Mouse (Mus musculus): ENCODE measurements at regions not wholly inside any gene's neighbourhood (a gene's known extent, or its start where the extent isn't known, plus 50 kb on each side); places are given as distances from the start of the nearest gene placed in this dataset.

DNA sequence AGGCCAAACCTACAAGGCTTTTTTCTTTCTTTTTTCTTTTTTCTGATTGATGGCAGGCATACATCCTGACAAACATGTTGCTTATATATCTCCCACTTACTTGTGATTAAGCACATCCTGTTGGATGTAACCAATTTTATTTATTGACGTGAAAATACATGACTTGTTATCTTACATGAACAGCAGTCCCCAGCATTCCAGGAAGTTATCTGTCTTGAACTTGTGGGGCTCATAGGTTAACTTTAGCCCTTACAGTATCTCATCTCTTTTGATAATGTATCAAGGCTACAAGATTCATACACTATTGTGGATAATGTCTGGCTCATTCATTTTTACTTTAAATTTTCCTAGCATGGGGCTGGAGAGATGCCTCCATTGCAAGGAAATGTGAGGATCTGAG lies 852.0 kb upstream of the Agtr1b start:
- no peak for DNase-seq (ENCODE audit: low spot score in 2 of 2)

DNA sequence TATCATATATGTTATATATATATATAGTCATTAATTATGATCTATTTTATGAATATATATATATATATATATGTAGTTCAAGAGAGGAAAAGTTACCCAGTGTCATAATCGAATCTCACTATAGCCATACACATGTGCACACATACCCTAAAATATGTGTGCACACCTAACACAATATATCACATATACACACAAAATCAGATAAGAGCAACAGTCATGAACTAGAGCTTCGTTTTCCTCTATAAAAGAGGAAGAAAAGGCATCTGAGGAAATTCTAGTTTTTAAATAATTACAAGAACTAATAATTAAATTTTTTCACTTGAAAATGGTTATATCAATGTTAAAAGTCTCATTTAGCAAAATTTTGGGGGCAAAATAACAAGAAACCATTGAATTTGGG lies 835.3 kb upstream of the Tbl1xr1 start:
- no peak for DNase-seq (ENCODE audit: low spot score in 2 of 2)

- DNase-seq (ENCODE audit: low spot score in 2 of 2): no peak
These were observed 820.2 kb upstream of the Tbl1xr1 start for GRCm38 (mm10) chr3:21256129-21256760.

GRCm38 (mm10) chr3:21263317-21263716 lies 813.1 kb upstream of the Tbl1xr1 start:
- DNase-seq (ENCODE audit: low spot score in 2 of 2): no peak

- DNase-seq (ENCODE audit: low spot score in 2 of 2): no peak
These were observed 811.0 kb upstream of the Tbl1xr1 start for GRCm38 (mm10) chr3:21265491-21265890.

- DNase-seq (ENCODE audit: low spot score in 2 of 2): no peak
These were observed 807.9 kb upstream of the Tbl1xr1 start for GRCm38 (mm10) chr3:21268429-21269129.

DNA sequence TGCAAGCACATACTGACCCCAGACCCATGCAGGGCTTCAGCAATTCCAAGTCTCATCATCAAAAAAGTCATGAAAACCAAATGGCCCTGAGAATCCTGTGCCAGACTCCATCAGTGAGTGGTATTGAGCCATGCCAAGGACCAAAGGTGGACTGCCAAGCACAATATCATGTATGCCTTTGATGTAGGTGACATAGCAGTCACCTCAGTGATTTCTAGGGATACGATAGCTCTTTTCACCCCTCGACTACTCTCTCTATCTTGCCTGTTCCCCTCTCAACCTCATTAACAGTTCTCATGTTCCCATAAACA lies 807.4 kb upstream of the Tbl1xr1 start:
- DNase-seq (ENCODE audit: low spot score in 2 of 2): no peak

GRCm38 (mm10) chr3:21270788-21271187 lies 805.7 kb upstream of the Tbl1xr1 start:
- DNase-seq (ENCODE audit: low spot score in 2 of 2): no peak

GRCm38 (mm10) chr3:21272219-21272618 lies 804.2 kb upstream of the Tbl1xr1 start:
- no peak for DNase-seq (ENCODE audit: low spot score in 2 of 2)

DNA sequence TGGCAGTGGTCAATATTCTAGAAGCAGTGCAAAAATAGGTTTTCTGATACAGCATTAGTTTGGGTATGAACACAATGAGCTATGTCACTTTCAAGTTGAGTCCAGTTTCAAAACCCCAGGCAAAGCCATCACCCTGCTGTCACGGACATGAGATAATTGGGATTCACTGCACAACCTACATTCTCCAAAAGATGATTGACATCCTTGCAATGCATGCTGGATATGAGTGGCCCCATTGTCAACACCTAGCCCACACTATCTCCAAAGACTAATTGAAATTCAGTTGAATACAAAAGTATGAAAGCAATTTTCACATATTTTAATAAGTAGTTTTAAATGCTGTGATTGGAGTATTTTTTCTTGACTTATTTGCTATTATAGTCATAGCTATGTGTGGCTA lies 783.7 kb upstream of the Tbl1xr1 start:
- DNase-seq (ENCODE audit: low spot score in 2 of 2): no peak

- DNase-seq (ENCODE audit: low spot score in 2 of 2): no peak
These were observed 783.1 kb upstream of the Tbl1xr1 start for GRCm38 (mm10) chr3:21293308-21293707.

GRCm38 (mm10) chr3:21294776-21295175 lies 781.7 kb upstream of the Tbl1xr1 start:
- DNase-seq (ENCODE audit: low spot score in 2 of 2): no peak

DNA sequence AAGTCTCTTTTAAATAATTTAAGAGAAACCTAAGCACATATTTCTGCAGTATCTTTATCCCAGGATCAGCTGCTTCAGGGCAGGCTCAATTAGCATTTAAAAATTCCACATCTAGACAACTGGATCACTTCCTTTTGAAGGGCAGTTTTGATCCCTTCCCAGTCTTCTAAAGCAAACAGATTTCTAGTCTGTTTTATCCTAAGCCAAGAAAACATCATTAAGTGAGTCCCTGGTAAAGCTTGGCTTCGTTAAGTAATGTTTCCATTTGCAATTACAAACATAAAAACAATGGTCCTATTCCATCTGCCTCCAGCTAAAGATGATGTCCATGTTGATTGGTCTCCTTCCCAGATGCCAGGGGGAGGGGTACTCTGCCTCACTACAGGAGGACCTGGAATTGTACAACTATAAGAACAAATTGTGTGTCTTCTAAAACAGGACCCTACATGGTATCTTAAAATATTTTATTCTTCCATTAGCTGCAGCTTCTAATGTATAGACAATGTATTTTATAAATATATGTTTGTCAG lies 779.8 kb upstream of the Tbl1xr1 start:
- no peak for DNase-seq (ENCODE audit: low spot score in 2 of 2)

DNA sequence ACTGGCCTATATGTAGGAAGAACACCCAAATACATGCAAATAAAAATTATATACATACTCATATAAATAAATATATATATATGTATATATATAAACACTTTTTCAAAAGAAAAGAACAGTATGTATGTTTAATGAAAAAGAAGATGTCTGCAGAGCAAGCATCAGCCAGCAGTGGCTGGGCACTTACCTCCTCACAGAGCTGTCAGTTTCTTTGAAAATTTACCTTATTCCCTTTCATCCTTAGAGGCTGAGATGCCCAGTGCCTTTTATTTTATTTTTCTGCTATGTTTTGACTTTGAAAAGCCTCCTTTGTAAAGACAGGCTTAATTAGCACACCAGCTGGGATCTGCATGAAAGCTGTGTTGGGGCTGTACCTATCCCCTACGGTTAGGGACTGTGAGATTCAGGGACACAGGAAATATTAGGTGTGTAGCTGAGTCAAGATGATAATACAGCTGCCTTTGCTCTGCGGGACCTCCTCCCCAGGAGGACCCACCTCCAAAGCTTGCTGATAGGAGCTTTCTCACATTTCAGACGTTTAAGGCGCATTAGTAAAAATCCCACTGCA lies 751.0 kb upstream of the Tbl1xr1 start:
- DNase-seq (ENCODE audit: low spot score in 2 of 2): no peak

DNA sequence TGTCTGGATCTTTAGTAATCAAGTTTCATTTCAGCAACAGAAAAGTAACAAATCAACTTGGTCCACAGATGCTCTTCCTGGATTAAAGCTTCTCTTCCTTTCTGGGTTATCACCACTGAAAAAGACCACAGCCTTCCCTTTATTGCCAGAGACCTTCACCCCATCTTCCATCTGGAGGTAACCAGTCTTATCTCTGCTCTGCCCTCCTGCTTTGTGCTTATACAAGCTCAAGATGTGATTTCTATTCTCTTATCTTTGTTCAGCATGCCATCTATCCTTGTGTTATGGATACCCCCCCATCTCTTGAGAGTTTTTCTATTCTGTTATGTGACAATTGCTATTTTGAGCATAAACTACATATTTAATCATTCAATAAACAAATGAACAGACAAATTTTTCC lies 734.5 kb upstream of the Tbl1xr1 start:
- DNase-seq (ENCODE audit: low spot score in 2 of 2): no peak

- DNase-seq (ENCODE audit: low spot score in 2 of 2): no peak
These were observed 733.4 kb upstream of the Tbl1xr1 start for GRCm38 (mm10) chr3:21343095-21343494.

GRCm38 (mm10) chr3:21349421-21349820 lies 727.0 kb upstream of the Tbl1xr1 start:
- DNase-seq (ENCODE audit: low spot score in 2 of 2): no peak

DNA sequence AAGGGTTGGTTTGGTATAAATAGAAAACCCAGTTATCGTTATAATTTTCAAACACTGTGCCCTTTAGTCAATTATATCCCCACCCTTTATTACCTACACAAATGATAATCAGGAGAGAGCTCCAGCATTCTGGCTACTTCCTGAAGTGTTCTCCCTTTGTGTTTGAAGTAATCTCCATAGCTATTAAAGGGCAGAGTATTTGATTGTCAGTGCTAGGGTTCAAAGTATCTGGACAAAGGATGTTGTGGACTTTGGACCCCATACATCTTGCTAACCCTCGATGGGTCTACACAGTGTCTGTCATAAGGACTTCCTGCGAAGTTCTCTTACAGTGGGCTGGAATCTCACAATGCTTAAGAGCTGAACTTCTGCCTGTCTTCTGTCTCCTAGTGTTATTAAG lies 720.3 kb upstream of the Tbl1xr1 start:
- no peak for DNase-seq (ENCODE audit: low spot score in 2 of 2)

GRCm38 (mm10) chr3:21356831-21357712 lies 719.4 kb upstream of the Tbl1xr1 start:
- DNase-seq (ENCODE audit: low spot score in 2 of 2): no peak

- DNase-seq (ENCODE audit: low spot score in 2 of 2): no peak
These were observed 718.4 kb upstream of the Tbl1xr1 start for GRCm38 (mm10) chr3:21358068-21358467.

DNA sequence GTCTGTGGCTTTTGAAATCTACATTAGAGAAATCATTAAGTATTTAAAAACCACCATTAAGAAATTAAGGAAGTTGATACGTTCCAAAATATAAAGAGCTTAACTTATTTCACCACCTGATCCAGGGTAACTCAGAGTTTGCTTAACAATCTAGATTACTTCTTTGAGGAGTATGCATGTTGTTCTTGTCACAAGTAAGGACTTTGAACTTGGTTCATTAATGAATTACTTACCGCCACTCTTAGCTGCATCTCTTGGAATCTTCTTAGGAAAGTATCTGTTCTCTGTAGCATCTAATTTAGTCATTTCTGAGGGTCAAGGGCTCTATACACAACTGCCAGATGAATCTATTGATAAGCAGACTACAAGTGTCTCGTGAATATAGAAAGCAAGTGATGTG lies 715.4 kb upstream of the Tbl1xr1 start:
- no peak for DNase-seq (ENCODE audit: low spot score in 2 of 2)

- no peak for DNase-seq (ENCODE audit: low spot score in 2 of 2)
These were observed 696.6 kb upstream of the Tbl1xr1 start for GRCm38 (mm10) chr3:21379816-21380215.
